Mouse (Mus musculus) embryonic fibroblast, embryonic 13.5 days (primary cell): Measurements from ENCODE around the gene Oxld1. TPM values are rescaled to one million over a fixed set of nuclear protein-coding genes. Genes with fewer than 3 reads are reported as not detected.
A peak's percentile ranks its signal among the peaks of the same experiment; 100 is the strongest.

Experiments used
- H3K27ac ChIP-seq: 2 replicates; pipeline ENCODE4 v1.5.1; 2012; ENCODE audit warnings: low read length, control low read depth, inconsistent platforms; ENCODE audit not compliant: insufficient read depth
- H3K4me1 ChIP-seq: 2 replicates; pipeline ENCODE4 v1.6.1; 2011; ENCODE audit warnings: low read length; ENCODE audit not compliant: control insufficient read depth, insufficient read depth
- H3K4me3 ChIP-seq: 2 replicates; pipeline ENCODE4 v1.5.1; 2011; ENCODE audit warnings: mild to moderate bottlenecking, control low read depth, low read length; ENCODE audit not compliant: insufficient read depth
- CTCF ChIP-seq: IDR thresholded peaks from 2 replicates; pipeline ENCODE4 v1.5.1; 2011; ENCODE audit warnings: mild to moderate bottlenecking, control low read depth, low read length, moderate library complexity, borderline replicate concordance; ENCODE audit not compliant: insufficient read depth
- POLR2A ChIP-seq: IDR thresholded peaks from 2 replicates; pipeline ENCODE4 v1.6.1; 2011; ENCODE audit warnings: low read depth, mild to moderate bottlenecking, control low read depth, low read length, moderate library complexity
- polyA plus RNA-seq: library from polyadenylated mRNA; stranded (reverse); fragments of >200 nt; gene quantifications from 2 replicates; pipeline ENCODE4 v1.2.4, GENCODE M21; 2011; ENCODE audit warnings: low read depth; ENCODE audit not compliant: missing spikeins, insufficient read length

Gene Oxld1
- polyA plus RNA-seq, 1 experiment: 5.6 TPM

DNA sequence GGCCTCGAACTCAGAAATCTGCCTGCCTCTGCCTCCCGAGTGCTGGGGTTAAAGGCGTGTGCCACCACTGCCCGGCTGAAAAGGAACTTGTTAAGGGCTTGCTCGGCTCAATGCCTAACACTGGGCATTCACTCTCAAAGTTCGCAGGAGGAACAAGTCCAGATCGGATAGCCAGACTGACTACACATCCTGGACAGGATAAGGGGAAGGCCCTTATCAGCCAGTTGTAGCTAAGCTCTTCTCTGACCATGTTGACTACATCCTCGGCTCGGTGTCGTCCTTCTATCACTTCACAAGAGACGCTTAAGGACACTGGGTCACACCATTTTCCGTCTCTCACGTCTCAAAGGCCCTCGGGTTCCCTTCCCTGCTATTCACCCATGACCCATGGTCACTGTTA, 498 bp downstream of the Oxld1 start:
- H3K4me1 ChIP-seq: no peaks in the 10 kb centered on the region

DNA sequence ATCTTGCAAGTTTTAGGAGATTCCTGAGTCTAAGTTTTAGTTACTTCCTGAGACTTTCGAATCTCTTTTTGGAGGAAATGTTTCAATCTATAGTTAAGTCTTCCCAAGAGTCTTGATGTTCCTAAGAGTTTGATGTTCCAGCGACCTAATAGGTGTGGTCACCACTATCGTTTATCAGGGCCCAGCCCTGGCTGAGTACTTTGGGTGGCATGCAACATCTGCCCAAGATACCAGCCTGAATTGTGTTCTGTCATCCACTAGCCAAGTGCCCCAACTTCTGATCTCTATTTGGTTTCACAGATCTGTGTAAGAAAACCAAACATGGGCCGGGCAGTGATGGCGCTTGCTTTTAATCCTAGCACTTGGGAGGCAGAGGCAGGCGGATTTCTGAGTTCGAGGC, 2.5 kb downstream of the Oxld1 start:
- Histone ChIP-seq H3K27ac (no peak overlapping the region), H3K4me1 (no peaks in the 10 kb centered on the region), H3K4me3 (no peak overlapping the region)
- TF ChIP-seq POLR2A (no peak), CTCF (no peak)

More for the DNA sequence above, 498 bp downstream of the Oxld1 start:
- peak overlapping the region; percentile 83 for H3K4me3 ChIP-seq
- peak; percentile 14; the same call in 1 of the 2 replicates for TF ChIP-seq POLR2A
- no peak for TF ChIP-seq CTCF
- peak overlapping the region; percentile 16 for H3K27ac ChIP-seq

DNA sequence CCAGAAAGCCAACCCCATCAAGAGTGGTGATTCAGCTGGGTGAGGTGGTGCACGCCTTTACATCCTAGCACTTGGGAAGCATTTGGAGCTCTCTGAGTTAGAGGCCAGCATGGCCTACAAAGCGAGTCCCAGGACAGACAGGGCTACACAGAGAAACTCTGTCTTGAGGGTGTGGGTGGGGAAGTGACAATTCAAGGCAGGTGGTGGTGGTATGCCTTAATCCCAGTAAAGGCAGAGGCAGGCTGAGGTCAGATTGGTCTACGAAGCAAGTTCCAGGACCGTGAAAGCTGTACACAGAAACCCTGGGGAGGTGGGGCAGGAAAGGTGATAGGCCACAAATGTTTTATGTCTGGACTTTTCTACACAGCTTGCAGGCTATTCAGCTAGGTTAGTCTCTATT, 2.9 kb downstream of the Oxld1 start:
- H3K4me1 ChIP-seq: no peaks in the 10 kb centered on the region
- H3K4me3 ChIP-seq: no peak overlapping the region
- no peak for TF ChIP-seq CTCF
- TF ChIP-seq POLR2A: no peak
- no peak overlapping the region for H3K27ac ChIP-seq

DNA sequence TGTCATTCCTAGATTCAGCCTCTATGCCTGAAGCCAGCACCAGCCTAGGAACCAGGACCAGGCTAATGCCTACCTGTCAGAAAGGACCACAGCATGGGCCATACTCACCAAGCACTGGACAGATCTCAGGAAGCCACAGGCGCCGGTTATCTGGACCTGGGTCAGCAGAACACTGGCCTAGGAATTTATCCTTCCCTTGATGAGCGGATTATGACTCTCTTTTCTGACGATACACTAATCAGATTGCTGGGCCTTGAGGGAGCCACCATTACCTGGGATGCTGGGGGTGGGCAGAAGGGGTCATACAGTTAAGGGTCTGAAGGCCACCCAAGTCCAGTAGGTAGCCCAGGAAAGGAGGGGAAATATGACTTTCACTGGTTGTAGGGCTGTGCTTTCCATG, 4.6 kb downstream of the Oxld1 start, which contains the start of gene Pde6g:
Gene Pde6g (minus strand): TSS at position 195 of the 400 bp plus-strand sequence.
- Histone ChIP-seq H3K27ac (no peak within 1 kb of the TSS), H3K4me3 (no peak within 1 kb of the TSS), H3K4me1 (no peaks in the 10 kb centered on the region)
- TF ChIP-seq POLR2A (no peak), CTCF (no peak)

- no peak overlapping the region for H3K27ac ChIP-seq
- no peaks in the 10 kb centered on the region for H3K4me1 ChIP-seq
- no peak overlapping the region for H3K4me3 ChIP-seq
- TF ChIP-seq POLR2A (no peak), CTCF (no peak)
These were observed 5.6 kb downstream of the Oxld1 start for GRCm38 (mm10) chr11:120452246-120452645.

GRCm38 (mm10) chr11:120447179-120447578, 10.7 kb downstream of the Oxld1 start:
- no peak overlapping the region for H3K27ac ChIP-seq
- H3K4me3 ChIP-seq: no peak overlapping the region
- TF ChIP-seq POLR2A (no peak), CTCF (no peak)
- H3K4me1 ChIP-seq: no peaks in the 10 kb centered on the region

- no peaks in the 10 kb centered on the region for H3K4me1 ChIP-seq
- TF ChIP-seq CTCF (no peak), POLR2A (no peak)
- no peak overlapping the region for H3K27ac ChIP-seq
- no peak overlapping the region for H3K4me3 ChIP-seq
These were observed 12.4 kb downstream of the Oxld1 start for GRCm38 (mm10) chr11:120445475-120445874.

DNA sequence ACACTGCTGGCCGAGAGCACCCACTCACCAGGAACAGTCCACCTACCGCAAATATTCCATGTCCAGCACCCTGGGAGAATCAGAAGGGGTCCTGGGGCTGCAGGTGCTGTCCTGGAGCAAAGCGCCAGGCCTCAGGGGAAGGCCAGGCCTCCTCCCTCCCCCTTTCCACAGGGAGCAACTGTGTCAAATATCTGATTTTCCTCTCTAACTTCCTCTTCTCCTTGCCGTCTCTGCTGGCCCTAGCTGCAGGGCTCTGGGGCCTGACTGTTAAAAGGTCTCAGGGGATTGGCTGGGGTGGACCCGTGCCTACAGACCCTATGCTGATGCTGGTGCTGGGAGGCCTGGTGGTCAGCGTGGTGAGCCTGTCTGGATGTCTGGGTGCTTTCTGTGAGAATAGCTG, 13.8 kb downstream of the Oxld1 start:
- Histone ChIP-seq H3K4me1 (no peaks in the 10 kb centered on the region), H3K27ac (no peak overlapping the region), H3K4me3 (no peak overlapping the region)
- TF ChIP-seq CTCF (no peak), POLR2A (no peak)

GRCm38 (mm10) chr11:120442765-120443280, 15.0 kb downstream of the Oxld1 start:
- Histone ChIP-seq H3K4me3 (no peak overlapping the region), H3K27ac (no peak overlapping the region), H3K4me1 (no peaks in the 10 kb centered on the region)
- no peak for TF ChIP-seq POLR2A

- Histone ChIP-seq H3K4me3 (no peak within 1 kb of the TSS), H3K4me1 (no peaks in the 10 kb centered on the region), H3K27ac (no peak within 1 kb of the TSS)
- TF ChIP-seq CTCF (no peak), POLR2A (no peak)
These were observed 15.5 kb downstream of the Oxld1 start, which contains the start of gene Tspan10 for GRCm38 (mm10) chr11:120442344-120442743. Gene Tspan10 (plus strand): TSS chr11:120442644.

- H3K27ac ChIP-seq: no peak overlapping the region
- no peak for TF ChIP-seq POLR2A
- TF ChIP-seq CTCF: no peak
These were observed 19.9 kb downstream of the Oxld1 start for GRCm38 (mm10) chr11:120437857-120438385.

More at GRCm38 (mm10) chr11:120437857-120438385, 19.9 kb downstream of the Oxld1 start:
- peak overlapping the region; percentile 59 for H3K4me3 ChIP-seq
- no peaks in the 10 kb centered on the region; the same call in 1 of the 2 replicates for H3K4me1 ChIP-seq
